Mouse (Mus musculus) cerebellum, adult 9-11 months (tissue): ENCODE results near the gene Gm10591.
"Not testable (repeated sequence)": the region's sequence is repeated elsewhere in the genome, so short reads cannot be mapped to it uniquely, and the experiment has no call there.

Experiments used
- DNase-seq: peaks from one replicate; pipeline ENCODE4 v3.0.0; 2022

Gm10591 gene

DNA sequence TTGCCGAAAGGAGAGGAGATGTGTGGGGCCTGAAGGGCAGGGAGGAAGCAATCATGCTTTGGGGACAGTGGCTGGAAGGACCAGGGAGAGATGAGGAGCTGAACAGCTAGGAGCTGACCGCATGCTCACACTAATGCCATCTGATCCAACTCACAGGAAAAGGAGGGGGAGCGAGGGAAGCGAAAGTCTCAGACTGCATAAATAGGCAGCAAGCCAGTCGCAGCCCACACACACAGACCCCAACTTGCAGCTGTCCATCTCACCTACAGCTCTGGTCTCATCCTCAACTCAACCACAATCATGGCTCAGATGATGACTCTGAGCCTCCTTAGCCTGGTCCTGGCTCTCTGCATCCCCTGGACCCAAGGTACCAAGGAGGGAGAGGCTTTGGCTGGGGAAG, at the start of gene Gm10591:
Gene Gm10591 (plus strand): TSS at position 301 of the 400 bp plus-strand sequence.
- not testable (repeated sequence) for DNase-seq

DNA sequence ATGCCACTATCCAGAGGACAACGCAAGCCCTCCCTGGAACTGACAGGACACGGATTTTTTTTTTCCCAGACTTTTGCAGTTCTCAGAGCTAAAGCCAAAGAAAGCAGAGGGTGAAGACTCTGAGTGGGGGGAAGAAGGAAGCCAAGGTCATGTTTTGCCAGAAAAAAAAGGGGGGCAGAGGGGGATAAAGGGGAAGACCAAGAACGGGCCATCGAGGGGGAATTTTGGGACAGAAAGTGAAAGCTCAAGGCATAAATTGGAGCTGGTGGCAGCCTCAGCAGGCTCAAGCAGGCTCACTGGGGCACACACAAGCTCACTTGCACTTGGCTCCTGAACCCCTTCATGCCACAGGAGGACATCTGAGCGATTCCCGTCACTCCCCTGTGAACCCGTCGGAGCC, 17.4 kb downstream of the Gm10591 start, which contains the start of gene Gm2564:
Gene Gm2564 (plus strand): TSS at position 301 of the 400 bp plus-strand sequence.
- not testable (repeated sequence) for DNase-seq

GRCm38 (mm10) chr4:42654951-42655350, 43.0 kb downstream of the Gm10591 start, which contains the start of gene Ccl27b:
TSS of gene Ccl27b (plus strand) at chr4:42655251.
- not testable (repeated sequence) for DNase-seq

DNA sequence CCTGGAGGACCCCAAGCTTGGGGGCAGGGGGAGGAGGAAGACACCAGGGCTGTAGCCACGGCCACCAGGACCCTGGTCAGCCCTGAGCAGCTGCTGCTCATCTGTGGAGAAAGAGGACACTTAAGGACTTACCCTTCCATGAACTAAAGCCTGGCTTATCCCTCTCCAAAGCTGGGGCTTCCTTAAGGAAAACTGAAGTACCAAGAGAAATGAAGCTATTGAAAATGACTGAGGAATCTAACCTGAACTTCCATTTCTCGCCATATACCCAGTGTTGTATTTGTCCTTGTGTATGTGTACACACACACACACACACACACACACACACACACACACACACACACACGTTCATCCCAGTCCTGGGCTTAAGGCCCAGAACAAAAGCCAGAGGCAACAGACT, 49.8 kb downstream of the Gm10591 start, which contains the start of gene Il11ra2:
Gene Il11ra2 (minus strand): TSS at position 101 of the 400 bp plus-strand sequence.
- not testable (repeated sequence) for DNase-seq
